12 mouse cellular contexts compared by ENCODE assay signal in the genomic region with DNA sequence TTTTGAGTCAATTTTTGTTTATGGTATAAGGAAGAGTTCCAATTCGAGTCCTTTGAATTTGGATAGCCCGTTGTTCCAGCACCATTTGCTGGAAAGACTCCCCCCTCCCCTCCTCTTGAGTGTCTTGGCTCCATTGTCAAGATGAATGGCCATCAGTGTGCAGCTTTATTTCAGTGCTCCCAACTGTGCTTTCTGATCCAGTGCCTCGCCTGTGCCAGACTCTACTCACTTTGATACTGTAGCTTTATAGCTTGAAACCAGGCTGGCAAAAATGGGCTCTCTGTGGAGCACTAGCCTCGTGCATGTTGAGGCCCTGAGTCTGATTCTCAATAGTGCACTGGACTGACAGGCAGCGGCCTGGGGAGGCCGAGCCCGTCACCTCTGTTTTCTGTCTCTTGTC. TPM values are rescaled to one million over a fixed set of nuclear protein-coding genes. Genes with fewer than 3 reads are reported as not detected.
A peak's percentile ranks its signal among the peaks of the same experiment; 100 is the strongest.
DNase-seq lines count a peak whose midpoint lies in the region; ATAC-seq and TF ChIP-seq lines count a peak whose summit lies in the region.
"Had no signal": no experiment of that assay in that cellular context is flagged by ENCODE, and none has a peak within 500 bp of the region (broad histone marks: within the 10 kb centered on the region; RNA-seq: fewer than 3 reads in every experiment).

No protein-coding gene starts in this region.

- no peak overlapping the region for H3K9ac ChIP-seq in heart, embryonic 13.5 days
- no peak overlapping the region for H3K9ac ChIP-seq in lung, postnatal 0 days (replicated peaks; ENCODE audit: low read depth)
- no peak overlapping the region for H3K9ac ChIP-seq in forebrain, embryonic 15.5 days (replicated peaks)
- no peak overlapping the region for H3K9ac ChIP-seq in midbrain, postnatal 0 days (replicated peaks; ENCODE audit: low read length, poor library complexity, severe bottlenecking)

- no peaks in the 10 kb centered on the region for H3K27me3 ChIP-seq in heart, embryonic 13.5 days (replicated peaks)
- no peaks in the 10 kb centered on the region for H3K27me3 ChIP-seq in lung, postnatal 0 days (replicated peaks; ENCODE audit: insufficient read depth, low read length)
- H3K27me3 ChIP-seq in forebrain, embryonic 15.5 days = no peaks in the 10 kb centered on the region
- no peaks in the 10 kb centered on the region for H3K27me3 ChIP-seq in midbrain, postnatal 0 days (ENCODE audit: insufficient read depth, low read length)

- H3K4me1 ChIP-seq in heart, embryonic 13.5 days = peaks cover 55% of the 10 kb centered on the region
- H3K4me1 ChIP-seq in lung, postnatal 0 days (ENCODE audit: insufficient read depth, low read depth, low read length) = peaks cover 8% of the 10 kb centered on the region; the same call in 1 of the 2 replicates
- peaks cover 41% of the 10 kb centered on the region for H3K4me1 ChIP-seq in forebrain, embryonic 15.5 days
- H3K4me1 ChIP-seq in midbrain, postnatal 0 days (ENCODE audit: insufficient read depth, low read length) = no peaks in the 10 kb centered on the region

- no peak for TF ChIP-seq EP300 in lung, postnatal 0 days (IDR thresholded peaks at IDR 0.05)

- 56% methylated on average over 7 of the region's 7 CpGs for WGBS in heart, embryonic 13.5 days
- 41% methylated on average over 7 of the region's 7 CpGs for WGBS in lung, postnatal 0 days
- 14% methylated on average over 7 of the region's 7 CpGs for WGBS in forebrain, embryonic 15.5 days
- WGBS in midbrain, postnatal 0 days = 25% methylated on average over 7 of the region's 7 CpGs

- no peak for TF ChIP-seq CTCF in lung, postnatal 0 days (IDR thresholded peaks at IDR 0.05)
- TF ChIP-seq CTCF in midbrain, postnatal 0 days (IDR thresholded peaks at IDR 0.05) = no peak

- H3K27ac ChIP-seq in heart, embryonic 13.5 days (replicated peaks) = 0 out of 2 replicates have a peak overlapping the region, but pooled peaks have one; percentile 26
- peak overlapping the region; percentile 20; the same call in 1 of the 2 replicates for H3K27ac ChIP-seq in lung, postnatal 0 days (ENCODE audit: low read length)
- peak overlapping the region; percentile 81 for H3K27ac ChIP-seq in forebrain, embryonic 15.5 days (replicated peaks)
- 0 out of 2 replicates have a peak overlapping the region, but pooled peaks have one; percentile 18 for H3K27ac ChIP-seq in midbrain, postnatal 0 days (ENCODE audit: low read depth, low read length)

- no peaks in the 10 kb centered on the region for H3K9me3 ChIP-seq in heart, embryonic 13.5 days
- no peaks in the 10 kb centered on the region for H3K9me3 ChIP-seq in lung, postnatal 0 days (ENCODE audit: low read length)
- no peaks in the 10 kb centered on the region for H3K9me3 ChIP-seq in forebrain, embryonic 15.5 days
- no peaks in the 10 kb centered on the region for H3K9me3 ChIP-seq in midbrain, postnatal 0 days (ENCODE audit: low read length)

- no peak overlapping the region for H3K4me3 ChIP-seq in heart, embryonic 13.5 days
- no peak overlapping the region for H3K4me3 ChIP-seq in lung, postnatal 0 days (ENCODE audit: low read depth, low read length)
- no peak overlapping the region for H3K4me3 ChIP-seq in forebrain, embryonic 15.5 days
- no peak overlapping the region for H3K4me3 ChIP-seq in midbrain, postnatal 0 days (ENCODE audit: low read depth, low read length)
- H3K4me3 ChIP-seq: myocyte had no signal

- DNase-seq in heart, adult 8-10 months (ENCODE audit: low spot score) = no peak
- DNase-seq in lung, postnatal 0 days (ENCODE audit: low spot score) = no peak
- no peak for DNase-seq in lung, postnatal 36 days
- DNase-seq in midbrain, postnatal 0 days (ENCODE audit: low spot score) = peak; percentile 81
- DNase-seq in left cerebral cortex, postnatal 36 days (ENCODE audit: low spot score in 2 of 2) = no peak
- DNase-seq: heart, adult 18-20 months; kidney, adult 2 months; thymus, adult 18-20 months had no signal

- no peak for ATAC-seq in heart, embryonic 13.5 days (ENCODE audit: extremely low read depth, insufficient number of reproducible peaks, low FRiP score, low TSS enrichment)
- no peak for ATAC-seq in lung, postnatal 0 days
- ATAC-seq in forebrain, embryonic 15.5 days (replicated peaks) = peak; percentile 31; the same call in 1 of the 2 replicates
- no peak for ATAC-seq in midbrain, postnatal 0 days (ENCODE audit: low FRiP score)
- ATAC-seq in activated CD4-positive, CD25-positive, alpha-beta regulatory T cell, adult 4 months = no peak

- peaks cover 11% of the 10 kb centered on the region for H3K36me3 ChIP-seq in heart, embryonic 13.5 days
- H3K36me3 ChIP-seq in lung, postnatal 0 days (ENCODE audit: insufficient read depth, low read length) = no peaks in the 10 kb centered on the region
- 0 out of 2 replicates have a peak, but pooled peaks cover 3% of the 10 kb centered on the region for H3K36me3 ChIP-seq in forebrain, embryonic 15.5 days
- 0 out of 2 replicates have a peak, but pooled peaks cover 2% of the 10 kb centered on the region for H3K36me3 ChIP-seq in midbrain, postnatal 0 days (ENCODE audit: insufficient read depth, low read length)

- intact Hi-C loops in left cerebral cortex, postnatal 36 days (cut with DNase I) = no loop called here

- H3K4me2 ChIP-seq in heart, embryonic 13.5 days = no peak overlapping the region
- H3K4me2 ChIP-seq in lung, postnatal 0 days (replicated peaks; ENCODE audit: low read depth, low read length) = no peak overlapping the region
- no peak overlapping the region for H3K4me2 ChIP-seq in forebrain, embryonic 15.5 days (replicated peaks)
- no peak overlapping the region for H3K4me2 ChIP-seq in midbrain, postnatal 0 days (ENCODE audit: low read depth, low read length, poor library complexity, severe bottlenecking)

RNA-seq across cellular contexts. Expression of a gene that starts 50.4 kb away (rescaled TPM):
- 18.4 and 19.3 TPM in 2 replicates for polyA plus RNA-seq in heart, embryonic 13.5 days (2015; fragmentation: Nextera tagmentation; extraction: Ambion mirVana)
- 10 to 100 TPM; 11.7 to 13.0 (median 12.1) TPM for total RNA-seq in heart, adult 8-10 months (2022)
- polyA plus RNA-seq in lung, postnatal 0 days (2015; fragmentation: Nextera tagmentation; extraction: Ambion mirVana) = 13.1 and 14.2 TPM in 2 replicates
- polyA plus RNA-seq in forebrain, embryonic 15.5 days (2015; fragmentation: Nextera tagmentation; extraction: Ambion mirVana) = 28.9 and 30.5 TPM in 2 replicates
- total RNA-seq in midbrain, postnatal 0 days (2014; rRNA removed) = 11.5 and 14.4 TPM in 2 replicates
- 13.2 and 14.5 TPM in 2 replicates for polyA plus RNA-seq in midbrain, postnatal 0 days (2015; fragmentation: Nextera tagmentation; extraction: Ambion mirVana)
- polyA plus RNA-seq in activated CD4-positive, CD25-positive, alpha-beta regulatory T cell, adult 4 months (2017; shearing (Covaris generic)) = 10 to 100 TPM in 1 of 2 experiments, 1 to 10 TPM in 1; 9.4 to 12.2 TPM
- 10 to 100 TPM; 18.3 to 18.6 TPM for total RNA-seq in left cerebral cortex, postnatal 36 days (2021)

RNA-seq across cellular contexts. Expression of a gene that starts 51.6 kb away (rescaled TPM):
- polyA plus RNA-seq in heart, embryonic 13.5 days (2015; fragmentation: Nextera tagmentation; extraction: Ambion mirVana) = 108 and 111 TPM in 2 replicates
- 10 to 100 TPM; 86.7 to 93.0 (median 89.0) TPM for total RNA-seq in heart, adult 8-10 months (2022)
- 98.2 and 104 TPM in 2 replicates for polyA plus RNA-seq in lung, postnatal 0 days (2015; fragmentation: Nextera tagmentation; extraction: Ambion mirVana)
- polyA plus RNA-seq in forebrain, embryonic 15.5 days (2015; fragmentation: Nextera tagmentation; extraction: Ambion mirVana) = 374 and 380 TPM in 2 replicates
- 356 and 359 TPM in 2 replicates for total RNA-seq in midbrain, postnatal 0 days (2014; rRNA removed)
- 327 and 343 TPM in 2 replicates for polyA plus RNA-seq in midbrain, postnatal 0 days (2015; fragmentation: Nextera tagmentation; extraction: Ambion mirVana)
- polyA plus RNA-seq in activated CD4-positive, CD25-positive, alpha-beta regulatory T cell, adult 4 months (2017; shearing (Covaris generic)) = 10 to 100 TPM; 86.1 to 87.6 TPM
- 100 to 1,000 TPM; 175 to 195 TPM for total RNA-seq in left cerebral cortex, postnatal 36 days (2021)

RNA-seq across cellular contexts. Expression of a gene that starts 54.4 kb away (rescaled TPM):
- polyA plus RNA-seq in heart, embryonic 13.5 days (2015; fragmentation: Nextera tagmentation; extraction: Ambion mirVana) = 13.2 and 13.9 TPM in 2 replicates
- 10 to 100 TPM; 31.5 to 38.8 (median 37.6) TPM for total RNA-seq in heart, adult 8-10 months (2022)
- 34.1 and 34.8 TPM in 2 replicates for polyA plus RNA-seq in lung, postnatal 0 days (2015; fragmentation: Nextera tagmentation; extraction: Ambion mirVana)
- polyA plus RNA-seq in forebrain, embryonic 15.5 days (2015; fragmentation: Nextera tagmentation; extraction: Ambion mirVana) = 28.0 and 29.4 TPM in 2 replicates
- total RNA-seq in midbrain, postnatal 0 days (2014; rRNA removed) = 96.6 and 103 TPM in 2 replicates
- polyA plus RNA-seq in midbrain, postnatal 0 days (2015; fragmentation: Nextera tagmentation; extraction: Ambion mirVana) = 27.8 and 30.4 TPM in 2 replicates
- polyA plus RNA-seq in activated CD4-positive, CD25-positive, alpha-beta regulatory T cell, adult 4 months (2017; shearing (Covaris generic)) = 10 to 100 TPM; 15.8 to 21.3 TPM
- 100 to 1,000 TPM; 109 to 114 TPM for total RNA-seq in left cerebral cortex, postnatal 36 days (2021)

Comparison
In these comparisons a context has a peak if more than half of its experiments do, and no peak if none do; other contexts are left out.
1. H3K27ac ChIP-seq: peak in every context shown above with its lines; median percentile 81 in forebrain, embryonic 15.5 days; 26 in heart, embryonic 13.5 days; 20 in lung, postnatal 0 days; 18 in midbrain, postnatal 0 days.